Mouse (Mus musculus): Measurements from ENCODE around the gene Lrpprc. TPM values are rescaled to one million over a fixed set of nuclear protein-coding genes. Genes with fewer than 3 reads are reported as not detected.

The Lrpprc gene
- polyA plus RNA-seq, 3 experiments from 2014 or later, result 9.5 to 13.4 (median 11.6) TPM

- no peak for ATAC-seq
Measured at GRCm38 (mm10) chr17:84658951-84659350, 131.6 kb downstream of the Lrpprc start.

- ATAC-seq, result no peak
Measured at GRCm38 (mm10) chr17:84658195-84658594, 132.4 kb downstream of the Lrpprc start.

- no peak for ATAC-seq
Measured at GRCm38 (mm10) chr17:84657782-84658181, 132.8 kb downstream of the Lrpprc start.

- no peak for ATAC-seq
Measured at GRCm38 (mm10) chr17:84657422-84657732, 133.2 kb downstream of the Lrpprc start.

GRCm38 (mm10) chr17:84656653-84657421, 133.8 kb downstream of the Lrpprc start:
- ATAC-seq, result no peak

- ATAC-seq, result no peak
Measured at GRCm38 (mm10) chr17:84656205-84656604, 134.4 kb downstream of the Lrpprc start.

Other genes with a start within 250 kb of the Lrpprc start
- gene Dync2li1, start 164.3 kb downstream of the Lrpprc start, polyA plus RNA-seq (2017; shearing (Covaris generic)), result 1 to 10 TPM in 2 of 3 experiments, under 1 TPM in 1; 0.79 to 1.9 (median 1.6) TPM
- not detected for gene Abcg8, start 114.5 kb downstream of the Lrpprc start, polyA plus RNA-seq (2017; shearing (Covaris generic))
- gene Abcg5, start 107.8 kb downstream of the Lrpprc start, polyA plus RNA-seq (2017; shearing (Covaris generic)), result under 1 TPM in 1 of 3 experiments, not detected in 2; 0.49 TPM
- 10 to 100 TPM; 14.8 to 20.7 (median 15.6) TPM for gene Ppm1b, start 166.0 kb upstream of the Lrpprc start, polyA plus RNA-seq (2017; shearing (Covaris generic))
- under 1 TPM; 0.25 to 0.55 (median 0.40) TPM for gene Slc3a1, start 237.6 kb upstream of the Lrpprc start, polyA plus RNA-seq (2017; shearing (Covaris generic))